Mouse (Mus musculus): ENCODE data around the gene Pafah1b2. TPM values are rescaled to one million over a fixed set of nuclear protein-coding genes. Genes with fewer than 3 reads are reported as not detected.

Gene Pafah1b2
- polyA plus RNA-seq, 1 experiment = 111 TPM

- TF ChIP-seq POLR2A (IDR thresholded peaks at IDR 0.05; ENCODE audit: borderline replicate concordance, insufficient read depth, low read length) = no peak
- no peak for TF ChIP-seq CTCF (IDR thresholded peaks at IDR 0.05; ENCODE audit: borderline replicate concordance, insufficient read depth, low read depth, low read length)
- Histone ChIP-seq H3K27ac (ENCODE audit: insufficient read depth, low read length) (peak overlapping the region; percentile 39), H3K27me3 (ENCODE audit: control insufficient read depth, insufficient read depth, low read length) (no peaks in the 10 kb centered on the region), H3K4me1 (ENCODE audit: control insufficient read depth, insufficient read depth, low read length) (peaks cover 67% of the 10 kb centered on the region), H3K4me3 (replicated peaks; ENCODE audit: insufficient read depth, low read depth, low read length) (no peak overlapping the region)
- peak; percentile 64 to 70 for DNase-seq
- 40% methylated on average over 8 of the region's 8 CpGs for WGBS
These were observed 68.6 kb downstream of the Pafah1b2 start for GRCm38 (mm10) chr9:45943628-45944505.

- no peaks in the 10 kb centered on the region for H3K27me3 ChIP-seq (ENCODE audit: control insufficient read depth, insufficient read depth, low read length)
- 88% methylated on average over 8 of the region's 8 CpGs for WGBS
- no peak for DNase-seq
- no peak overlapping the region for H3K4me3 ChIP-seq (replicated peaks; ENCODE audit: insufficient read depth, low read depth, low read length)
- peaks cover 74% of the 10 kb centered on the region for H3K4me1 ChIP-seq (ENCODE audit: control insufficient read depth, insufficient read depth, low read length)
- TF ChIP-seq CTCF (IDR thresholded peaks at IDR 0.05; ENCODE audit: borderline replicate concordance, insufficient read depth, low read depth, low read length) (no peak), POLR2A (IDR thresholded peaks at IDR 0.05; ENCODE audit: borderline replicate concordance, insufficient read depth, low read length) (no peak)
- H3K27ac ChIP-seq (ENCODE audit: insufficient read depth, low read length) = no peak overlapping the region
These were observed 69.6 kb downstream of the Pafah1b2 start for GRCm38 (mm10) chr9:45942916-45943315.

GRCm38 (mm10) chr9:45942464-45942863 is 70.0 kb downstream of the Pafah1b2 start:
- H3K4me1 ChIP-seq (ENCODE audit: control insufficient read depth, insufficient read depth, low read length) = peaks cover 69% of the 10 kb centered on the region
- 90% methylated on average over 16 of the region's 16 CpGs for WGBS
- H3K27ac ChIP-seq (ENCODE audit: insufficient read depth, low read length) = no peak overlapping the region
- no peak for DNase-seq
- no peaks in the 10 kb centered on the region for H3K27me3 ChIP-seq (ENCODE audit: control insufficient read depth, insufficient read depth, low read length)
- no peak for TF ChIP-seq CTCF (IDR thresholded peaks at IDR 0.05; ENCODE audit: borderline replicate concordance, insufficient read depth, low read depth, low read length)
- no peak for TF ChIP-seq POLR2A (IDR thresholded peaks at IDR 0.05; ENCODE audit: borderline replicate concordance, insufficient read depth, low read length)
- H3K4me3 ChIP-seq (replicated peaks; ENCODE audit: insufficient read depth, low read depth, low read length) = no peak overlapping the region

GRCm38 (mm10) chr9:45941329-45941888 is 71.1 kb downstream of the Pafah1b2 start:
- Histone ChIP-seq H3K27ac (ENCODE audit: insufficient read depth, low read length) (no peak overlapping the region), H3K4me1 (ENCODE audit: control insufficient read depth, insufficient read depth, low read length) (peaks cover 60% of the 10 kb centered on the region), H3K4me3 (replicated peaks; ENCODE audit: insufficient read depth, low read depth, low read length) (no peak overlapping the region), H3K27me3 (ENCODE audit: control insufficient read depth, insufficient read depth, low read length) (no peaks in the 10 kb centered on the region)
- peak in 1 of 2 experiments; percentile 46 for DNase-seq
- 71% methylated on average over 18 of the region's 18 CpGs for WGBS
- TF ChIP-seq CTCF (IDR thresholded peaks at IDR 0.05; ENCODE audit: borderline replicate concordance, insufficient read depth, low read depth, low read length) = 0 out of 2 replicates have a peak, but pooled peaks have one; percentile 0
- TF ChIP-seq POLR2A (IDR thresholded peaks at IDR 0.05; ENCODE audit: borderline replicate concordance, insufficient read depth, low read length) = no peak

GRCm38 (mm10) chr9:45939794-45940193 is 72.7 kb downstream of the Pafah1b2 start:
- no peak for TF ChIP-seq CTCF (IDR thresholded peaks at IDR 0.05; ENCODE audit: borderline replicate concordance, insufficient read depth, low read depth, low read length)
- no peak for TF ChIP-seq POLR2A (IDR thresholded peaks at IDR 0.05; ENCODE audit: borderline replicate concordance, insufficient read depth, low read length)
- H3K27me3 ChIP-seq (ENCODE audit: control insufficient read depth, insufficient read depth, low read length) = no peaks in the 10 kb centered on the region
- H3K4me1 ChIP-seq (ENCODE audit: control insufficient read depth, insufficient read depth, low read length) = peaks cover 45% of the 10 kb centered on the region
- no peak overlapping the region for H3K27ac ChIP-seq (ENCODE audit: insufficient read depth, low read length)
- H3K4me3 ChIP-seq (replicated peaks; ENCODE audit: insufficient read depth, low read depth, low read length) = no peak overlapping the region
- no peak for DNase-seq
- whole genome bisulfite sequencing = 80% methylated on average over 6 of the region's 6 CpGs

- 39% methylated on average over 15 of the region's 15 CpGs for WGBS
- H3K4me3 ChIP-seq (replicated peaks; ENCODE audit: insufficient read depth, low read depth, low read length) = no peak overlapping the region
- peak overlapping the region; percentile 2; the same call in 1 of the 2 replicates for H3K27ac ChIP-seq (ENCODE audit: insufficient read depth, low read length)
- DNase-seq = no peak
- H3K4me1 ChIP-seq (ENCODE audit: control insufficient read depth, insufficient read depth, low read length) = peaks cover 38% of the 10 kb centered on the region
- no peaks in the 10 kb centered on the region for H3K27me3 ChIP-seq (ENCODE audit: control insufficient read depth, insufficient read depth, low read length)
- TF ChIP-seq CTCF (IDR thresholded peaks at IDR 0.05; ENCODE audit: borderline replicate concordance, insufficient read depth, low read depth, low read length) (no peak), POLR2A (IDR thresholded peaks at IDR 0.05; ENCODE audit: borderline replicate concordance, insufficient read depth, low read length) (no peak)
These were observed 73.4 kb downstream of the Pafah1b2 start for GRCm38 (mm10) chr9:45938952-45939637.

GRCm38 (mm10) chr9:45938088-45938487 is 74.4 kb downstream of the Pafah1b2 start:
- no peak overlapping the region; the same call in 1 of the 2 replicates for H3K27ac ChIP-seq (ENCODE audit: insufficient read depth, low read length)
- no peak for DNase-seq
- TF ChIP-seq POLR2A (IDR thresholded peaks at IDR 0.05; ENCODE audit: borderline replicate concordance, insufficient read depth, low read length) (no peak), CTCF (IDR thresholded peaks at IDR 0.05; ENCODE audit: borderline replicate concordance, insufficient read depth, low read depth, low read length) (no peak)
- H3K4me1 ChIP-seq (ENCODE audit: control insufficient read depth, insufficient read depth, low read length) = peaks cover 32% of the 10 kb centered on the region
- H3K27me3 ChIP-seq (ENCODE audit: control insufficient read depth, insufficient read depth, low read length) = no peaks in the 10 kb centered on the region
- 24% methylated on average over 8 of the region's 8 CpGs for WGBS
- H3K4me3 ChIP-seq (replicated peaks; ENCODE audit: insufficient read depth, low read depth, low read length) = no peak overlapping the region
